Mouse (Mus musculus): ENCODE measurements around the gene Irf1.

Gene Irf1

DNA sequence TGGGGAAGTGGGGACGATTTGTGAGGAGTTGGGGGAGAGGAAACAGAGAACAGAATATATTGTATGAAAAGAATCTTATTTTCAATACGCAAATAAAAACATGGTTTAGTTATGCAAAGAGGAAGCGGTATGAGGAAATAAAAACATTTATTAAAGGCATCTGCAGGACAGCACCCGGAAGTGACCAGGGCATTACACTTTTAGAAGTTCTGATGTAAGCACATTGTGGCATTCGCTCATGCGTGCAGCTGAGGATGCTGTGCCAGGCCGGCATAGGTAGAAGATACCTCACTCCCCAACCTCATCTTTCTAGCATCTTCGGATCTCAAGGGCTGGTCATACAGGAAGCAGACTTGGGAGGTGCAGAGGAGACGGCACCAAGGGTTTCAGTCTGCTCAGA is 13.5 kb downstream of the Irf1 start:
- DNase-seq (ENCODE audit: low spot score) = no peak

DNA sequence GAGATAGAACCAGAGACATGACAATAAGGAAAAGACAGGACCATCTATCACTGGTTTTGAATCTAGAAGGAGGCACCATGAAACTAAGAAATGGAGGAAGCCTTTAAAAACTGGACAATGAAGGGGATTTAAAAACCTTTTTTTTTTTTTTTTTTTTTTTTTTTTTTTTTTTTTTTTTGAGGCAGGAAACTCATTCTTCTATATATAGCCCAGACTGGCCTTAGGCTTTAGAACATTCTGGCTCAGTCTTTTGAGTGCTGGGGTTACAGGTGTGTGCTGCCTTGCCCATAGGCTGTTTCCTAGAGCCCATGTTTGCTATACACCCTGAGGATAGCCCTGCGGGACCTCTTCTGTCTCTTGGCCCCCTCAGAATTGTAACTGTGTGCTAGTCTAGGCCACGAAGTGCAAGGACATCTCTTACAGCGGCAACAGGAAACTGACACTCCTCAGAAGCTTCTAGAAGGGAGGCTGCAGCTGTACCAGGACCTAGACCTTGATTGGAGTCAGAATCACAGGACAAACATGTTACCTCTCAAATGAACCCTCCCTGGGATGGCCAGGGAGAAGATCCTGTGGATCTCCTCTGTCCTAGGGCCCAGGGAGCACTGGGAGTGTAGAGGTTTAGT is 15.6 kb downstream of the Irf1 start:
- no peak for DNase-seq (ENCODE audit: low spot score)

DNA sequence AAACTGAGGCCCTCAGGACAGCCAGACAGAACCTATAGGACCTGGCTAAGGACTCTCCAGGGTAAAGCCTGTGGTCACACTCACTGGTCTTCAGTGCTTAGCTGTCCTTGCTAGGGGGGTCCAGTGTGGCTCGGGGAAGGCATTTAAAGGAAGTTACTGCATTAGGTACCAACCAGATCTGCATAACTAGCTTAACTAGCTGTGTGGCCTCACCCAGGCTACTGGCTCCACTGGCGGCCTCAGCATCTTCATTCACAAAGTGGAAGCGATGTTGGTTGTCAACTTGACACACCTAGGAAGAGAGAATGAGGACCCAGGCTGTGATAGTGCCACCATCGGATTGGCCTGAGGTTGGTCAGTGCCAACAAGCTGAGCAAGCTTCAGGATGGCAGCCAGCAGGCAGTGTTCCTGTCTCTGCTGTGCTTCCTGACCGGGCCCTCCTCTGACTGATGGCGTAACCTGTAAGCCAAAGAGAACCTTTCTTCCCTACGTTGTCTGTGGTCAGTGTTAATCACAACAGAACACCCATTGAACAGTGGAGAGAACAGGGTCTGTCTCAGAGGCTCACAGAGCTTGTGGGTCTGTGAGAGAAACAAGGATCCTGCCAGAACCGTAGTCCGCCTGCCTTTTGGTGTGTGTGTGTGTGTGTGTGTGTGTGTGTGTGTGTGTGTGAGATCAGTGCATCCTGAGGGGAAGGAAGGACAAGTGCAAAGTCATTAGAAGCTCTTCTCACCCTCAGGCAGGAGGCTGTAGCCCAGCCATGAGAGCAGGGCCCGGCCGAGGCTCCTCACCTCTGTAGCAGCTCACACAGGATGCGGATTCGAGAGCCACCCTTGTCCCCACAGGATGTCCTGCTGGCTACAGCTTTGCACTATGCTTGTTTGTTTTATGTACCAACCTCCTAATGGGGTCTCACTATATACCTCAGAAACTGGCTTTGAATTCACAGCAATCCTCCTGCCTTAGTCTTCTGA is 16.5 kb downstream of the Irf1 start:
- DNase-seq (ENCODE audit: low spot score) = peak; percentile 50

DNA sequence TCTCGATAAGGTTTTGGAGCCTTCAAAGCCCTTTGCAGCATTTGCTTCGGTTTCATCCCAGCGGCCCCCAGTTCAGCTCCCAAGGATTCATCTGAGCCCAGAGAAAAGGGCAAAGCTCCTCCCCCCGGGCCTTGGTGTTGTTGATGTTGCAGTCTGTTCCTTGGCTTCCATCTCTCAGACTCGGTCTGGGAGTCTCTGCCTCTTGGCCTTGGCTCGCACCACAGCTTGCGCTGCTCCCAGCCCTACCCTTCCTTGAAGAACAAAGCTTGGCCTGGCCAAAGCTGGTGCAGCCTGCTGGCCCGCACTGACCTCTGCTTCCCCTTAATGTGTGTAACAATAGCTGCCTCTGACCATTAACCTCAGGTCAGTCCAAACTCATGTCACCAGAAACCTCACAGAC is 18.4 kb downstream of the Irf1 start:
- DNase-seq (ENCODE audit: low spot score) = no peak

DNA sequence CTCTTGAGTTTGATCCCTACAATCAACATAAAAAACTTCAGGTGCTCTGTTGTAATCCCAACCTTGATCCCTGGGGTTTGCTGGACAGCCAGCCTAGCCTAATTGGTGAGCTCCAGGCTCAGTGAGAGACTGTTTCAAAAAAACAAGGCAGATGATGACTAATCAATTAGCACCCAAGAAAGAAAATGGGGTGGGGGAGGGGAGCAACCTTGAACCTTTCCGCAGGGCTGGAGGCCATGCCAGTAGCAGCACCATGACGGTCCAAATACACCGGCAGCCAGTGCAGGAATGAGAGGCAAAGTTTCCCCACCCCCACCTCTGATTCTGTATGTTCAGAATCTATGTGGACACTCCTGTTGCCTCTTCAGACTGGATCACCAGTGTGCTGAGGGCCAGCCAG is 19.5 kb downstream of the Irf1 start:
- no peak for DNase-seq (ENCODE audit: low spot score)

DNA sequence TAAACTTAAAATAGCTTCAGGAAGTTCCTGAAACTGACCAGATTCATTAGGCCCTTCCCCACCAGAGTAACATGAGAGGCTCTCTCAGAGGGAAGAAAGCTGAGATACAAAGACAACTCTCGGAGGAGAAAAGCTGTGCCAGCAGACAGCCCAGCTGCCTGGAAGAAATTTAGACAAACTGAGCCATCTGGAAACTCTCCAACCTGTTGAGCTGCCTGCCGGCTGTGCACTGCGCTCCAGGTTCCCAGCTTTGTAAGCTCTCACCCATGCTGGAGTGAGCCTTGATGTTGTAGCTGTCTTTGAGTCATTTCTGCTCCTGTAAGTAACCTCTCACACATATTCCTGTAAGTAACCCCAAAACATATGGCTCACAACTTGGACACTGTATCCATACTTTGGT is 23.2 kb downstream of the Irf1 start:
- no peak for DNase-seq (ENCODE audit: low spot score)

DNA sequence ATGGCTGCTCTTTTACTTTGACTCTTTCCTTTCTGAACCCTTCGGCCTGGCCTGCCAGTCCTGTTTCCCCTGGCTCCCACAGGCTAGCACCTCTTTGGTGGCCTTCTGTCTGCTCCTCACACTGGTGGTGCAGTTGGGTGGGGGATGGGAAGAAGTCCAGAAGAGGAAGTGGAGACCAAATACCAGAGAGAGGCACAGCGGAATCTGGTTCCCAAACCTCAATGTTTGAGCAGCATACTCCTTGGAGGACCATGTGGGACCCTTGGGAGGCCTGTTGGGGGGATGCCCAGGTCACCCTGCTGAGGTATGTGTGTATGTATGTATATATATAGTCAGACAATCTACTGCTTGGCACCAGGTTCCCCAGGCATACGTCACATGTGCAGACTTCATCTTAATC is 24.2 kb downstream of the Irf1 start:
- DNase-seq (ENCODE audit: low spot score) = no peak

DNA sequence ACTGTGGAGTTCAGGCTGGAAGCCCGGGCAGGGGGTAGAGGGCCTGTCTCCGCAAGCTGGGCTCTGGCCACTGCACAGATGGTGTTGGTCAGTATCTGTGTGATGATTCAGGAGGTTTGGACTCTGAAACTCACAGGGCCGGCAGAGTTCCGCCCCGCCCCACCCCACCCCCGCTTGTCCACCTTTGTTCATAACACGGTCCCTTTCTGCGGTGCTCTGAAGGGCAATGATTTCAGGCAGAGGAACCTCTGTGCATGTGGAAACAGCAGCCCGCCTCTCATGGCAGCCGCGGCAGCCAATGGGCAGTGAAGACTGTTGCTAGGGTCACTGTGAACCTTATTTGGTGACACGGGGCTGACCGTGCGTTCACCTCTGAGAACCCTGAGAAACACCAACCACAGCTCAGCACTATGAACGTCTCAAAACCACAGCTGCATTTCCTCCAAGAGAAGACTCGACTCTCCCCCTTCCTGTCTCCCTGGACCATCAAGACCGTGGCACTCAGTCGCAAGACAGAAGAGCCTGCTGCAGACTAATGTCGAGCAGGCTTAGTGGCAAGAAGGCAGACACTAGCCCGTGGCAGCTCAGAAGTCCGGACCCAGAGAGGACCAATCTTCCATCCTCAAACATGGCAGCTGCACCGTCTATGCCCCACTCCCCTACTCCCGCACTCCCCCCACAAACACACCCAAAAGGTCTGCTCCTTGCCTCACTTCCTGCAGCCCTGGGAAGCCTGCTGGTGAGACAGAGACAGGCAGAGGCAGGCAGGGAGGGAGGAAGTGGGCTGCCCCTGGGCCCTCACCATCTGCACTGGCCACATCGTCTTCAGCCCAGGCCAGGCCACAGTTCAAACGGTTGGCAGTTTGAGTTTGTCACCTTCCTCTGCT is 25.1 kb downstream of the Irf1 start:
- peak; percentile 81 for DNase-seq (ENCODE audit: low spot score)

DNA sequence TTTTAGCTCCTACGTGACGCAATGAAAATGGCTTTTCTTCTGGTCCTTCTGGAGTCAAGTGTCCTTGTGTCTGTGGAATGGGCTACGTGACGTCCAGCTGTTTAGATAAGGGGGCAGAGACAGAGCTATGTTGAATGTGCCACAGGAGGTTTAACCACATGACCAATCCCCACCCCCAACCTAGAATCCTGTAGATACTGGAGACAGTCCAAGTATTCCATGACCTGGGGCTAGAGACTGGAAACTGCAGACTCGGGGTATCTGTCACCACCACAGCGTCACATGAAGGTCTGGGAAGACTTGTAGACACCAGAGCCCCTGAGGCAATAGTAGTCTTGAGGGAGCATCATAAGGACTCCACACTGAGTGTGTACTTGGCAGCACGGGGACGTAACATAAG is 26.0 kb downstream of the Irf1 start:
- no peak for DNase-seq (ENCODE audit: low spot score)

DNA sequence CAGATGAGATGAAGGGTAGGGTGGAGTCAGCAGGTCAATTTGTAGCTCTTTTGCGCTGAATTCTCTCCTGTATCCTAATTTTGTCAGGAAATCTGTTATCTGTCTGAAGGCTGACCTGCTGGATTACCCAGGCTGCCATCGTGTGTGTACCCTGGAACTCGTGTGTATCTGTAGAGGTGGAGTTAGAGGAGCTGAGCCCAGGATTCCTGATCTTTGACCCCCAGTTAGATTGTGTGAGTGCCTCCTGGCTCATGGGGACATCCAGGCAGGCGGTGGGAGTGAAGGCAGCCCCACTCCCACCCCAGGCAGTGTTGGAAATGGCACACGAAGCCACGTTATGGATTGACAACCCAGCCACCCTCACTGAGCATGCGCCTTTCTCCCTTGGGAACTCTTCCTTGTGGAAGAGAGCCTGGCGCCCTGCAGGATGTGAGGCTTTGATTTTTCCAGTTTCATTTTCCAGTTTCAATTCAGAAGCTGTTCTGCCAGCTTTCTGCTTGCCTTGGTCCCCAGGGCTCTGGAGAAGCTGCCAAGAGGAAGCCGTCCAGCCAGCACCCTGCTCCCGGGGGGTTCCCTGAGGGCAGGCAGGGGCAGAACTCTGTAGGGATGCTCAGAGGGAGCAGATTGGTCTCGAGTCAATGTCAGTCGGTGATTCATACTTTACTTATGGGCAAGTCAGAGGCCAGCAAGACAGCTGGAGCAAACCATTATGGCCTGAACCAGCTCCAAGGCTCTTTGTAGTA is 26.8 kb downstream of the Irf1 start:
- no peak for DNase-seq (ENCODE audit: low spot score)

DNA sequence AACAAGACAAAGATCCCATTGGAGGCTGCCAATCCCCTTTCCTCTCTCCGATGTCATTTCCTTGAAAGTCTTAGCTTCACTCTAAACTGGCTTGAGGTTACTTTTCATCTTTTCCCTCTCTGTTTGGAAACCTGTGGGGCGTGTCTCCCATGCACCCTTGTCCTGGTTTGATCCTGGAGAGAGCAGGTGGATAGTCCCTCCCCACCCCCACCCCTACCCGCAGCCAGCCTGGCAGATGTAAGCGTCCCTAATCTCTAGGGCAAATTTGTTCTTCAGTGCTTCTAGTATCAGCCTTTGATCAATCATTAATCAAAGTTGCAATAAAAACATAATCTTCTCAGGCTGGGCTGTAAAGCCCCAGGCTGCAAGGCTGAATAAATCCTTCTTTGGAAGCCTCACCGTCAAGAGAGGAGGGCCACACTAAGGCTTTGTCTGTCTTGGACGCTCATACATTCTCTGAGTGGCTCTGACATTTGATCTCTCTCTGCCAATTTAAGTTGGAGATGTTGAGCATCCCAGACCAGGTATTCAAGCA is 27.6 kb downstream of the Irf1 start:
- no peak for DNase-seq (ENCODE audit: low spot score)

DNA sequence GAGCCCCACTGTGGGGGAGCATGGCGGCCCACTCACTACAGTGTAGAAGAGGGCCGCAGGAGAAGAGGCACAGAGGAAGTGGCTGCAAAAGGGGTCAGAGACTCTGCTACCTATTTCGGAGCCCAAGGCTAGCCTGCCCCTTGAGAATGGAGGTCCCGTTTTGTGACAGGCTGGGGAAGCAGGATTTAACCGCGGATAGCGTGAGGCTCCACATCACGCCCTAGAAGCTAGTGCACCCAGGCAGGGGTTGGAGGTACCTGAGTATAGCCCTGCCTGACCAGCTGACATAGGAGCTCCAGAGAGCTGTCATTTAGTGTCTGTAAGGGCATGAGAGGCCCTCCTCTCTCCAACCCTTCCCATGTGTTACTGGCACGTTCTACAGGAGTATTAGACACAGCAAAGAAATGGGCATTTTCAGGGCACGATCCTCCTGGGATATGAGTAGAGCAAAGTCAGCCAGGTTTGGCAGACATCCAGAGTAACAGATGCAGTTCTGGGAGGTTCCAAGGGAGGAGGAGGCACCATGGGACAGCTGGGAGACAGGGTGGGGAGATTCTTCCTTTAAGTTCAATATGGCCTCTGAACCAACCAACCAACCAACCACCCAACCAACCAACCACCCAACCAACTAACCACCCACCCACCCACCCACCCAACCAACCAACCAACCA is 28.4 kb downstream of the Irf1 start:
- DNase-seq (ENCODE audit: low spot score) = no peak

DNA sequence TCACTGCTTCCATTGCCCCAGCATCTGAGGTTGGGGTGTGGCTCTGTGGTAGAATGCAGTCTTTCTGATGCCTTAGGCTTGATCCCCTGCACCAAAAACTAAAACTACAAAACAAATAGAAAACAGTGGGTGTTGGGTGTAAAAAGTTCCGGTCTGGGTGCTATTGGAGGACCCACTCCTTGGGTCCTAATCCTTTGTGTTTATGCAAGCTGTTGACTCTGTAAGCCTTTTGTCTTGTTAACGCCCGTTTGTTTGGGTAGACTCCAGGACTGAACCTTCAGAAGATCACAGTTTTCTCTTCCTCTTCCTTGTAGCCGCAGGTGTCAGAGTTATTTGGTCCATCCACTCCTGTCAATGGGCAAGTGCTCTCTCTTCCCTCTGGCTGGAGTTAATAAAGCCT is 30.2 kb downstream of the Irf1 start:
- no peak for DNase-seq (ENCODE audit: low spot score)

DNA sequence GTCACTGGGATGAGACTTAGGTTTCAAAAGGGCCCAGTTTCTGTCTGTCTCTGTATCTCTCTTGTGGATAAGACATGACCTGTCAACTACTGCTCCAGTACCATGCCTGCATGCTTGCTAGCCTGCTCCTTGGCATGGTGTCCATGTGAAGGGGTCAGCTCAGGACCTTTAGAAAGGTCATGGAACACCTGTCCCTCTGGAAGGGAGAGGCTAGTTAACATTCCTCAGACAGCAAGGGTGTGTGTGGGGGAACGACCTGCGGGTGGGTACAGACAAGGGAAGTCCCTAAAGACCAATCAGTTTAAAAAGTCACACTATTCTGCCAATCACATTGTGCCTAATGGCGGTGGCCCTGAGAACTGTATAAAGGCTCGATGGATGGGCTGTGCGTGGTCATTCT is 31.2 kb downstream of the Irf1 start:
- DNase-seq (ENCODE audit: low spot score) = no peak

DNA sequence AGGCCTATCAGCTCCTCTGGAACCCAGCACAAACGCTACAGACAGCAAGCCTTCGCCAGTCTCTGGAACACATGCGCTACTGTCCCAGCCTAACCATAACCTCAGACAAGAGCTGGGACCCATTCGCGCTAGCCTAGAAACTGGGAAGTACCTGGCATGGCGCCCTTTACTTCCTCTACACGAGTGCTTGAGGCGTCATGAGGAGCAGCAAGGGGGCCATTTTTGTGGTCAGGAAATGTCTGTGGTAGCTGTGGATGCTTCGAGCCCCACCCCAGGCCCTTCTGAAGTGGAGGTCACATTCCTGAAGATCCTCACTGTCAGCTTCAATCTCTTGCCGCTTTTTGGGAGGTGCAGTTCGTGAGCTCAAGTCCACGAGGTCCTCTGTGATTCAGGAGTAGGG is 33.3 kb downstream of the Irf1 start:
- DNase-seq (ENCODE audit: low spot score) = peak; percentile 61

DNA sequence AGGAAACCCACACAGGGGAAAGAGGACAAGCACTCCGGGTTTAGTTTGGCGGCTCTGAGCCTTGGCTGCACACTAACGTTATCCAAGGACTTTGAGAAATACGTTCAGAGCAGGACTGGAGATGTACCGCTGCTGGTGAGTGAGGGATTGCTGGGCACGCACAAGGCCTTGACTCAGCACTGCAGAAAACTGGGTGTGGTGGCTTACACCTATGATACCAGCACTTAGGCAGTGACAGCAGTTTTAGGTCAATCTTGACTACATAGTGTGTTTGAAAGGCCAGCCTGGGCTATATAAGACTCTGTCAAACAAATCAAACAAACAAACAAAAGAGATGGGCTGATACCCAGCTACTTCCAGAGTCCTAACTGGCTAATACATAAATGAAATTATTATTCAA is 33.7 kb downstream of the Irf1 start:
- no peak for DNase-seq (ENCODE audit: low spot score)

DNA sequence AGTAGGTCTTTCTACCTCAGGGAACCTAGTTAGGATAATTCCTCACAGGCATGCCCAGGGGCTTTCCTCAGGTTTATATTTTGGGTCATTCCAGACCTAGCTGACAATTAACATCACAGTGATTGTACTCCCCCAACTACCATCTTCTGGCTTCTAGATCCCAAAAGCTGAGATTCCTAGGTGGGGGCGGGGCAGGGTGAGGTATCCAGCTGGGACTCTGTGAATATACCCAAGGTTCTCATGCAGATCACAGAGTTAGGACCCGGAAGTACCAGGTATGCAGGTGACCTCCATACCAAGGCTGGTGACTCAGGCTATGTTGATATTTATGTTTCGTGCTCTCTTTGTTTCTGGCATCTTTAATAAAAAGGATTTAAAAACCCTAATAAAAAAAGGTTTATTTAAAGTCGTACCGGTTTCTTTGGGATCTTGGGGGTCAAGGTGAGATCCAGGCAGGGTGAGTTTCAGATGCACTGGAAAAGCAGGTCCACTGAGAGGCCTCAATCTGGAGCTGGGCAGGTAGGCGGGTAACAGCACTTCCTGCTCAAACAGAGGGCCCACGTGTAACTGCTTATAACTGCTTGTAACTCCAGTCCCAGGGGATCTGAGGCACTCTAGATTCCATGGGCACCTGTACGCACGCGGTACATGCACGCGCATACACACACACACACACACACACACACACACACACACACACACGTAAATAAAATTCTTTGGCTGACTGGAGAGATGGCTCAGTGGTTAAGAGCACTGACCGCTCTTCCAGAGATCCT is 34.9 kb downstream of the Irf1 start:
- DNase-seq (ENCODE audit: low spot score) = no peak

DNA sequence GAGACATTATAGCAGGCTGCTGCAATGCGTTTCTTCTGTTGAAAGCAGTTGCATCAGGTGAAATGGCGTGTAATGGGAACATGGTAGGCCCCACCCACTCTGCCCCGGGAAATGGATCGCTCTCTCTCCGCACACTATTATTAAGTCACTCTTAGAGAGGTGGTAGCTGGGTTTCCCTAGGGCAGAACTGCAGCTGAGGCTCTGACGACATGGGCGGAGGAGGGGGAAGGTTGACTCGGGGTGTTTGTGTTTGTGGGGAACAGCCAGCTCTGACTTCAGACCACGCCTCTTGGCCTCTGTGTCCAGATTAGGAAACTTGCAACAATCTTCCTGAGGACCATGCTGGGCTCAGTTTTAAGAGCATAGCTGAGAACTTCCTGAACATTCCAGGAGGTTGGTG is 36.0 kb downstream of the Irf1 start:
- DNase-seq (ENCODE audit: low spot score) = no peak

DNA sequence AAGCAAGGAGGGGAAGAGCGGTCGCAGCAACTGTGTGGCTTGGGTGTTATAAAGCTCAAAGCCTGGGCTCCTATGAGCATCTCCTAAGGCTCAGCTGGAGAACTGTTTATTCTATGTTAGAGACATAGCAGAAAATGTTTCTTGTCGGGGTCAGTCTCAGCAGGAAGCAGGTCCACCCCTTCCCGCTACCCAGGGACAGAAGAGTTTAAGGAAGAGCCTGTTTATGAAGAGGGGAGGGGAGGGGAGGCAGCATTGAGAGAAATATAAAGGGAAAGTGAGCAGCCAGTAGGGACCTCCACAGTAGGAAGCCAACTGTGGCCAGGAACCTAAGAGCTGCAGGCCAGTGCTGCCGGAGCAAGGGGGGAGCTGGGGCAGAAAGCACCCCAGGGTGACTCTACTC is 39.5 kb downstream of the Irf1 start:
- DNase-seq (ENCODE audit: low spot score) = no peak

DNA sequence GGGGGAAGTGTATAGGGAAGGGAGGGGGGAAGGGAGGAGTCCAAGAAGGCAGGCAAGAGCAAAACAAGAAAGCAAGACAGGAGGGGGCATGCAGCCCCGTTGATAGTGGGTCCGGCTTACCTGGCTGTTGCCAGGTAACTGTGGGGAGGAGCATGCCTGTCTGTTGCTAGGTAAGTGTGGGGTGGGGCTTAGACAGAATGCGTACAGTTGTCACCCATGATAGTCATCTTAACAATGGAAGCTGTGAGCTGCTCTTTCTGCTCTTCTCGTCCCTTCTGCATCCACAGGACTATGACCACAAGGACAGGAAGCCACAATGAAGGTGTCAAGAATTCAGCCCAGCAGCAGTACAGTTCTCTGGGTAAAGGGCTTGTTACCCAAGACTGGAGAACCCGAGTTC is 40.3 kb downstream of the Irf1 start:
- peak; percentile 70 for DNase-seq (ENCODE audit: low spot score)

Data from T-cell, adult 2 months (primary cell).